Mouse (Mus musculus): ENCODE data around the gene Polr2l. TPM values are rescaled to one million over a fixed set of nuclear protein-coding genes. Genes with fewer than 3 reads are reported as not detected.

Gene Polr2l
- polyA plus RNA-seq, 2 experiments, result 24.6 to 52.4 TPM

GRCm38 (mm10) chr7:141477578-141478269 lies 2.8 kb upstream of the Polr2l start:
- peaks cover 18% of the 10 kb centered on the region for H3K27me3 ChIP-seq (ENCODE audit: control insufficient read depth, insufficient read depth, low read length)
- no peak for TF ChIP-seq EP300 (IDR thresholded peaks at IDR 0.05; ENCODE audit: low read depth)
- no peak for TF ChIP-seq CTCF (IDR thresholded peaks at IDR 0.05; ENCODE audit: low read depth)
- peak overlapping the region; percentile 95 for H3K4me2 ChIP-seq (ENCODE audit: low read depth)
- peaks cover 36 to 43% of the 10 kb centered on the region in 2 experiments for H3K4me1 ChIP-seq (replicated peaks; ENCODE audit: control insufficient read depth in 2 of 2, insufficient read depth in 2 of 2, low read length in 1 of 2)
- no peak overlapping the region for H3K9ac ChIP-seq (replicated peaks)
- H3K36me3 ChIP-seq (replicated peaks; ENCODE audit: control insufficient read depth, insufficient read depth, low read depth), result peaks cover 2% of the 10 kb centered on the region; the same call in 1 of the 2 replicates
- H3K27ac ChIP-seq, result peak overlapping the region; percentile 46
- H3K9me3 ChIP-seq (ENCODE audit: control insufficient read depth, low read length), result no peaks in the 10 kb centered on the region
- ATAC-seq (ENCODE audit: insufficient read depth) (no peak), DNase-seq (ENCODE audit: low read depth in 3 of 3, low spot score in 3 of 3) (no peak)
- 13% methylated on average over 4 of the region's 4 CpGs for WGBS (ENCODE audit: insufficient replicate concordance)
- no peak overlapping the region for H3K4me3 ChIP-seq (ENCODE audit: insufficient read depth in 1 of 2, low read depth in 2 of 2, low read length in 2 of 2)

- TF ChIP-seq EP300 (IDR thresholded peaks at IDR 0.05; ENCODE audit: low read depth) (no peak), CTCF (IDR thresholded peaks at IDR 0.05; ENCODE audit: low read depth) (peak; percentile 48)
- ATAC-seq (ENCODE audit: insufficient read depth), result peak; percentile 9; the same call in 1 of the 2 replicates
- WGBS (ENCODE audit: insufficient replicate concordance), result 4% methylated on average over 7 of the region's 7 CpGs
- H3K9me3 ChIP-seq (ENCODE audit: control insufficient read depth, low read length), result no peaks in the 10 kb centered on the region
- H3K27me3 ChIP-seq (ENCODE audit: control insufficient read depth, insufficient read depth, low read length), result peaks cover 10% of the 10 kb centered on the region
- H3K4me1 ChIP-seq (replicated peaks; ENCODE audit: control insufficient read depth in 2 of 2, insufficient read depth in 2 of 2, low read length in 1 of 2), result peaks cover 36 to 43% of the 10 kb centered on the region in 2 experiments
- H3K4me3 ChIP-seq (ENCODE audit: insufficient read depth in 1 of 2, low read depth in 2 of 2, low read length in 2 of 2), result peak overlapping the region; percentile 65 to 88
- H3K36me3 ChIP-seq (replicated peaks; ENCODE audit: control insufficient read depth, insufficient read depth, low read depth), result peaks cover 9% of the 10 kb centered on the region
- no peak for DNase-seq (ENCODE audit: low read depth in 3 of 3, low spot score in 3 of 3)
- H3K4me2 ChIP-seq (ENCODE audit: low read depth), result peak overlapping the region; percentile 95
- H3K9ac ChIP-seq (replicated peaks), result peak overlapping the region; percentile 5; the same call in 1 of the 2 replicates
- peak overlapping the region; percentile 46 for H3K27ac ChIP-seq
These were observed 2.0 kb upstream of the Polr2l start for GRCm38 (mm10) chr7:141476981-141477370.

GRCm38 (mm10) chr7:141476226-141476980 lies 1.5 kb upstream of the Polr2l start:
- peaks cover 36 to 43% of the 10 kb centered on the region in 2 experiments for H3K4me1 ChIP-seq (replicated peaks; ENCODE audit: control insufficient read depth in 2 of 2, insufficient read depth in 2 of 2, low read length in 1 of 2)
- H3K27me3 ChIP-seq (ENCODE audit: control insufficient read depth, insufficient read depth, low read length), result peaks cover 5% of the 10 kb centered on the region
- peak overlapping the region; percentile 95 for H3K4me2 ChIP-seq (ENCODE audit: low read depth)
- H3K4me3 ChIP-seq (ENCODE audit: insufficient read depth in 1 of 2, low read depth in 2 of 2, low read length in 2 of 2), result peak overlapping the region; percentile 65 to 88
- H3K9ac ChIP-seq (replicated peaks), result peak overlapping the region; percentile 82
- peak in 1 of 3 experiments; percentile 45 for DNase-seq (ENCODE audit: low read depth in 3 of 3, low spot score in 3 of 3)
- peak overlapping the region; percentile 60 for H3K27ac ChIP-seq
- no peaks in the 10 kb centered on the region for H3K9me3 ChIP-seq (ENCODE audit: control insufficient read depth, low read length)
- TF ChIP-seq CTCF (IDR thresholded peaks at IDR 0.05; ENCODE audit: low read depth) (peak; percentile 53), EP300 (IDR thresholded peaks at IDR 0.05; ENCODE audit: low read depth) (peak; percentile 30; the same call in 1 of the 2 replicates)
- peak; percentile 32 for ATAC-seq (ENCODE audit: insufficient read depth)
- WGBS (ENCODE audit: insufficient replicate concordance), result under 1% methylated on average over 17 of the region's 17 CpGs
- H3K36me3 ChIP-seq (replicated peaks; ENCODE audit: control insufficient read depth, insufficient read depth, low read depth), result peaks cover 9% of the 10 kb centered on the region

GRCm38 (mm10) chr7:141475805-141476158 lies 850 bp upstream of the Polr2l start:
- under 1% methylated on average over 12 of the region's 12 CpGs for WGBS (ENCODE audit: insufficient replicate concordance)
- H3K4me3 ChIP-seq (ENCODE audit: insufficient read depth in 1 of 2, low read depth in 2 of 2, low read length in 2 of 2), result peak overlapping the region; percentile 65 to 88

GRCm38 (mm10) chr7:141474160-141474559 lies 772 bp downstream of the Polr2l start:
- no peak overlapping the region; the same call in 1 of the 2 replicates for H3K27ac ChIP-seq
- WGBS (ENCODE audit: insufficient replicate concordance), result 5% methylated on average over 5 of the region's 5 CpGs
- no peaks in the 10 kb centered on the region for H3K27me3 ChIP-seq (ENCODE audit: control insufficient read depth, insufficient read depth, low read length)
- peak overlapping the region; percentile 65 to 88 for H3K4me3 ChIP-seq (ENCODE audit: insufficient read depth in 1 of 2, low read depth in 2 of 2, low read length in 2 of 2)
- no peaks in the 10 kb centered on the region for H3K9me3 ChIP-seq (ENCODE audit: control insufficient read depth, low read length)
- peaks cover 32 to 41% of the 10 kb centered on the region in 2 experiments for H3K4me1 ChIP-seq (replicated peaks; ENCODE audit: control insufficient read depth in 2 of 2, insufficient read depth in 2 of 2, low read length in 1 of 2)
- H3K36me3 ChIP-seq (replicated peaks; ENCODE audit: control insufficient read depth, insufficient read depth, low read depth), result peaks cover 9% of the 10 kb centered on the region
- no peak for ATAC-seq (ENCODE audit: insufficient read depth)
- H3K4me2 ChIP-seq (ENCODE audit: low read depth), result peak overlapping the region; percentile 95
- H3K9ac ChIP-seq (replicated peaks), result peak overlapping the region; percentile 82
- TF ChIP-seq EP300 (IDR thresholded peaks at IDR 0.05; ENCODE audit: low read depth) (no peak), CTCF (IDR thresholded peaks at IDR 0.05; ENCODE audit: low read depth) (no peak)
- no peak for DNase-seq (ENCODE audit: low read depth in 3 of 3, low spot score in 3 of 3)

More at GRCm38 (mm10) chr7:141475805-141476158, 850 bp upstream of the Polr2l start:
- H3K4me1 ChIP-seq (replicated peaks; ENCODE audit: control insufficient read depth in 2 of 2, insufficient read depth in 2 of 2, low read length in 1 of 2), result peaks cover 32 to 38% of the 10 kb centered on the region in 2 experiments
- no peak for ATAC-seq (ENCODE audit: insufficient read depth)
- no peak for TF ChIP-seq EP300 (IDR thresholded peaks at IDR 0.05; ENCODE audit: low read depth)
- TF ChIP-seq CTCF (IDR thresholded peaks at IDR 0.05; ENCODE audit: low read depth), result no peak
- DNase-seq (ENCODE audit: low read depth in 3 of 3, low spot score in 3 of 3), result no peak
- H3K9ac ChIP-seq (replicated peaks), result peak overlapping the region; percentile 82
- peak overlapping the region; percentile 55 for H3K27ac ChIP-seq
- no peaks in the 10 kb centered on the region for H3K27me3 ChIP-seq (ENCODE audit: control insufficient read depth, insufficient read depth, low read length)
- H3K9me3 ChIP-seq (ENCODE audit: control insufficient read depth, low read length), result no peaks in the 10 kb centered on the region
- peaks cover 9% of the 10 kb centered on the region for H3K36me3 ChIP-seq (replicated peaks; ENCODE audit: control insufficient read depth, insufficient read depth, low read depth)
- H3K4me2 ChIP-seq (ENCODE audit: low read depth), result peak overlapping the region; percentile 95

Data from liver, embryonic 14.5 days (tissue).